Mouse (Mus musculus) heart, embryonic 14.5 days (tissue): ENCODE results near the gene Gm5483. TPM values are rescaled to one million over a fixed set of nuclear protein-coding genes. Genes with fewer than 3 reads are reported as not detected.
"Not testable (repeated sequence)": the region's sequence is repeated elsewhere in the genome, so short reads cannot be mapped to it uniquely, and the experiment has no call there.

ENCODE experiments used
- ATAC-seq: fragments of 200-750 bp; cut with Nextera tagmentation; 2 replicates; pipeline ENCODE4 v1.8.0; 2017; ENCODE audit warnings: low read depth, moderate TSS enrichment; ENCODE audit not compliant: insufficient number of reproducible peaks, insufficient read depth, low FRiP score
- H3K27ac ChIP-seq, 2 experiments: fragments of 200-500 bp in 1 of 2; fragments of 300-500 bp in 1 of 2; sonication (generic) in 1 of 2; replicated peaks in 1 of 2; 2 replicates each; pipeline ENCODE4 v1.5.1; 2012 to 2014; ENCODE audit warnings: low read depth in 2 of 2, low read length in 2 of 2, control low read depth in 1 of 2, mild to moderate bottlenecking in 1 of 2, mixed read lengths in 1 of 2; ENCODE audit not compliant: control insufficient read depth in 1 of 2, insufficient read depth in 1 of 2
- H3K27me3 ChIP-seq: fragments of 300-500 bp; sonication (generic); 2 replicates; pipeline ENCODE4 v1.6.1; 2014; ENCODE audit warnings: mild to moderate bottlenecking, low read length, control low read depth; ENCODE audit not compliant: control insufficient read depth, insufficient read depth
- H3K36me3 ChIP-seq: fragments of 300-500 bp; sonication (generic); 2 replicates; pipeline ENCODE4 v1.6.1; 2014; ENCODE audit warnings: mild to moderate bottlenecking, control low read depth, low read length, mixed read lengths; ENCODE audit not compliant: control insufficient read depth, insufficient read depth
- H3K4me1 ChIP-seq, 2 experiments: fragments of 200-500 bp in 1 of 2; fragments of 300-500 bp in 1 of 2; sonication (generic) in 1 of 2; 2 replicates each; pipeline ENCODE4 v1.6.1; 2012 to 2014; ENCODE audit warnings: low read length in 2 of 2, control low read depth in 1 of 2, mixed read lengths in 1 of 2; ENCODE audit not compliant: control insufficient read depth in 2 of 2, insufficient read depth in 2 of 2
- H3K4me2 ChIP-seq: fragments of 300-500 bp; sonication (generic); 2 replicates; pipeline ENCODE4 v1.6.1; 2014; ENCODE audit warnings: mild to moderate bottlenecking, low read length
- H3K4me3 ChIP-seq, 2 experiments: fragments of 200-500 bp in 1 of 2; fragments of 300-500 bp in 1 of 2; sonication (generic) in 1 of 2; 2 replicates each; pipeline ENCODE4 v1.5.1; 2012 to 2014; ENCODE audit warnings: low read length in 2 of 2, mild to moderate bottlenecking in 2 of 2, control low read depth in 1 of 2, low read depth in 1 of 2, moderate library complexity in 1 of 2; ENCODE audit not compliant: control insufficient read depth in 1 of 2, insufficient read depth in 1 of 2
- H3K9ac ChIP-seq: fragments of 300-500 bp; sonication (generic); 2 replicates; pipeline ENCODE4 v1.6.1; 2014; ENCODE audit warnings: mild to moderate bottlenecking, low read length
- H3K9me3 ChIP-seq: fragments of 300-500 bp; sonication (generic); 2 replicates; pipeline ENCODE4 v1.6.1; 2016; ENCODE audit warnings: low read length, control low read depth; ENCODE audit not compliant: control insufficient read depth
- WGBS: fragments of 180-500 bp; shearing (Covaris S2); extraction: QIAGEN DNeasy Blood & Tissue Kit; methylation state at CpG from one replicate; pipeline ENCODE4 v1.1.7; 2014; 5-methylcytosine and 5-hydroxymethylcytosine counted together
- polyA plus RNA-seq: library from polyadenylated mRNA; unstranded; fragments of >200 nt; fragmentation: Nextera tagmentation; extraction: Ambion mirVana; gene quantifications from 2 replicates; pipeline ENCODE4 v1.2.1, GENCODE M21; 2014

The Gm5483 gene
- 2.0 TPM in 1 of 2 replicates, not detected in the other for polyA plus RNA-seq

DNA sequence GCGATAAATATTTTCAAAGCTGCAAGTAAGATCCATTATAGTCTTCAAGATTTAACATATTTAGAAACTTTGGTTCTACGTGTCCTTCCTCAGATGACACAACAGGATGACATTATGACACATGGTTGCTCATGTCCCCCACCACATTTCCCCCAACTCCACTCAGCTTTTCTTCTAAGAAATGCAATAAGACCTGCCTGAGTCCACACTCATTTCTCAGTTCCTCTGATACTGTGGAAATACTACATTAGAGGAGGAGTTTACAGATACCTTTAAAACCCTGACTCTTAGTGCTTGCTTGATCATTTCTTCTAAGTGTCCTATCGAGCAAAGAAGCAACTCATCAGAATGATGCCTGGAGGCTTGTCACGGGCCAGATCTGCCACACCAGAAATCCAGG, at the start of gene Gm5483:
TSS of gene Gm5483 (plus strand) at position 301 of the 400 bp plus-strand sequence.
- H3K9me3 ChIP-seq, ATAC-seq, H3K9ac ChIP-seq, H3K36me3 ChIP-seq, H3K27me3 ChIP-seq, H3K4me3 ChIP-seq, H3K4me2 ChIP-seq, H3K4me1 ChIP-seq, H3K27ac ChIP-seq: not testable (repeated sequence)
- WGBS, result 77% methylated on average over 4 of the region's 4 CpGs

DNA sequence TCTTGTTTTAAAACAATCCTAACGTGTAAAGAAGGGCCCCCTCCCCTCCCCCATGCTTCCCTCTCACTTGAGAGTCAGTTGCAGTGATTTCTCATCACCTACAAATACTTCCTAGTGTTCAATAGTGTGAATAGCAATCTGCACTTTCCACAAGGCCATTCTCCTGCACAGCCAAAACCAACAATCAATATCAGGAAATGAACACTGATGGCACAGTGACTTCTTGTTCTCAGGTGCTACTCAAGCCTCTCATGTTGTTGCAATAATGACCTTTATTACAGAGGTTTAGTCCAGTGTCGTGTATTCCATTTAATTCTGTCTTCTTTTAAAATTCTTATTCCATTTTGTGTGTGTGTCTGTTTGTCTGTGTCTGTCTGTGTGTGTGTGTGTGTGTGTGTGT, 45.8 kb upstream of the Gm5483 start:
- Histone ChIP-seq H3K9me3 (peaks cover 3% of the 10 kb centered on the region; the same call in 1 of the 2 replicates), H3K4me3 (no peak overlapping the region), H3K36me3 (no peaks in the 10 kb centered on the region), H3K4me2 (no peak overlapping the region), H3K27ac (no peak overlapping the region), H3K4me1 (no peaks in the 10 kb centered on the region), H3K9ac (no peak overlapping the region), H3K27me3 (no peaks in the 10 kb centered on the region)
- no peak for ATAC-seq
- WGBS, result 70% methylated on average over 2 of the region's 2 CpGs

DNA sequence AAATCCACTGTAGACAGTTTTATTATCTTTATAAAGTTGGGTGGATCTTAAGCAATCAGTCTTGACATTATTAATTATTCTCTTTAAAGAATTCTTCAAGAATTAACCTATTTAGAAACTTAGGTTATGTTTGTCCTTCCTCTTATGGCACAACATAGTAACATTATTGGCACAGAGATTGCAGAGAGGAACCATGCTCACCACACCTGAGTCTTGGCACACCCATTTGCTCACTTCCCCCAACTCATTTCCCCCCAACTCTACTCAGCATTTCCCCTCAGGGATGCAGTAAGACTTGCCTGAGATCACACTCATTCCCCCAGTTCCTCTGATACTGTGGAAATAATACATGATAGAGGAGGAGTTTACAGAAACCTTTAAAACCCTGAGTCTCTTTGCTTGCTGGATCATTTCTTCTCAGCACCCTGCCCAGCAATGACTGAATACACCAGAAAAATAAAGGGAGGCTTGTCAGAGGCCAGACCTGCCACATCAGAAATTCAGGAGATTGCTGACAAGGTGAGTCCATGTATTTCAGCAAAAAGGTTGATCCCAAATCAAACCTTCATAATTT, 27.5 kb upstream of the Gm5483 start, which contains the start of gene Stfa2l1:
TSS of gene Stfa2l1 (plus strand) at position 410 of the 574 bp plus-strand sequence.
- no peak within 1 kb of the TSS for H3K4me2 ChIP-seq
- H3K9ac ChIP-seq, result no peak within 1 kb of the TSS
- H3K27ac ChIP-seq, result no peak within 1 kb of the TSS
- H3K36me3 ChIP-seq, result no peaks in the 10 kb centered on the region
- ATAC-seq, result no peak
- H3K27me3 ChIP-seq, result no peaks in the 10 kb centered on the region
- no peaks in the 10 kb centered on the region for H3K4me1 ChIP-seq
- H3K4me3 ChIP-seq, result no peak within 1 kb of the TSS
- H3K9me3 ChIP-seq, result no peaks in the 10 kb centered on the region

DNA sequence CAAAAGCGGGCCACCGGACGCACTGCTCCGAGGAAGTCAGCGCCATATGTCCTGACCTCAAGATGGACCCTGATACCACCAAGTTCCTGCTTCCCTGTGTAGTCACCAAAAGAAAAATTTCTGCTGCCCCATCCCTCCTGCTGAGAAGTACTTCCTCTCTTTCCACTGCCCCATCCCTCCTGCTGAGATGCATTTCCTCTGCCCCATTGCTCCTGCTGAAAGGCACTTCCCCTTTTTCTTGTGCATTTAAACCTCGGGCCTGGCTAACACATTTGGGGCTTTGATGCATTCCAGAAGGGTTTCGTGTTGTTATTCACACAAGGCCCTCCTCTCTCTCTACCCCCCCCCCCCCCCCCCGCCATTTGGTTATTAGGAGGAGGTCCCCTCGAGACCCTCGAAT, 16.2 kb upstream of the Gm5483 start:
- H3K4me2 ChIP-seq, H3K27me3 ChIP-seq, H3K36me3 ChIP-seq, H3K9me3 ChIP-seq, H3K4me1 ChIP-seq, H3K9ac ChIP-seq, H3K4me3 ChIP-seq, H3K27ac ChIP-seq, ATAC-seq: not testable (repeated sequence)
- 82% methylated on average over 9 of the region's 10 CpGs for WGBS

DNA sequence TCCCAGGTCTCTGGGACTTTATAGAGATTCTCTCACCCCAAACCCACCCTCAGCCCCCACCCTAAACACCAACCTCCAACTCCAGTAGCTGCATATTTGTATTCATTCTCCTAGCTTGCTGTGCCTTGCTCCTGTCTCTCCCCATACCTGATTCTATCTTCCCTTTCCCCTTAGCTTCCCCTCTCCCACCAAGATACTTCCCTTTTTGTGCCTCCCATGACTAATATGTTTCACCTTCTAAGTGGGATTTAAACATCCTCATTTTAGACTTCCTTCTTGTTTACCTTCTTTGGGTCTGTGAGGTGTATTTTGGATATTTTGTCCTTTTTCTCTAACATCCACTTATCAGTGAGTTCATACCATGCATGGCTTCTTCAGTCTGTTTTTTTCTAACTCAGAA, 7.9 kb upstream of the Gm5483 start:
- H3K4me3 ChIP-seq, result no peak overlapping the region
- no peak overlapping the region for H3K27ac ChIP-seq
- no peaks in the 10 kb centered on the region for H3K36me3 ChIP-seq
- ATAC-seq, result no peak
- no peak overlapping the region for H3K9ac ChIP-seq
- no peaks in the 10 kb centered on the region for H3K27me3 ChIP-seq
- no peaks in the 10 kb centered on the region for H3K4me1 ChIP-seq
- 0 out of 2 replicates have a peak, but pooled peaks cover 3% of the 10 kb centered on the region for H3K9me3 ChIP-seq
- H3K4me2 ChIP-seq, result no peak overlapping the region

DNA sequence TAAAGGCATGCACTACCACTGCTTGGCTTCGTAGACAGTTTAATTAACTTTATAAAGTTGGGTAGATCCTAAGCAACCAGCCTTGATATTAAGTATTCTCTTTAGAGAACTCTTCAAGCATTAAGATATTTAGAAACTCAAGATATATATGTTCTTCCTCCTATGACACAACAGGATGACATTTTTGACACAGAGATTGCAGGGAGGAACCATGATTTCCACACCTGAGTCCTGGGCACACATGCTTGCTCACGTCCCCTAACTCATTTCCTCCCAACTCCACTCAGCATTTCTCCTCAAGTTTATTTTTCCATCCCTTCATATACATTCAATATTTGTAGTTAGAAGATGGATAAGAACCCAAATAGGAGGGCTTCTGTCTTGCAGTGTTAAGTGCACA, 4.1 kb upstream of the Gm5483 start:
- Histone ChIP-seq H3K9me3 (0 out of 2 replicates have a peak, but pooled peaks cover 1% of the 10 kb centered on the region), H3K27me3 (no peaks in the 10 kb centered on the region), H3K9ac (no peak overlapping the region), H3K36me3 (no peaks in the 10 kb centered on the region), H3K27ac (no peak overlapping the region), H3K4me1 (no peaks in the 10 kb centered on the region), H3K4me2 (no peak overlapping the region), H3K4me3 (no peak overlapping the region)
- no peak for ATAC-seq
- 77% methylated on average over 2 of the region's 2 CpGs for WGBS

DNA sequence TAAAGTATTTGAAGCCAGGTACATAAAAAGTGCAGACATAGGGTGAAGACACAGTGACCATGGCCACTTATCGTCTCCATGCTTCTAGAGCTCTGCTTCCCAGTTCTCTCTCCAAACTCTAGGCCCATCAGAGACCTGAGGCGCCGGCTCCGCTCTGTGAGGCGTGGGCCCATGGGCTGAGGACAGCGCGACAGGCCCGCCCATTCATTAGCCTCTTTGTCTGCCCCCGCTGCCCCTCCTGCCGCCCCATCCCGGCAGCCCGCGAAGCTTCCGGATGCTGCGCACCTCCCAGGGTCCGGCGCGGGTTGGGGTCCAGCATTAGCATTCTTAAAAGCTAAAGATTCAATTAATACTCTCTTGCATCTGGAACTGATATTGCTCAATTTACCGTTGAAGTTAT, 15.2 kb downstream of the Gm5483 start:
- H3K36me3 ChIP-seq, result no peaks in the 10 kb centered on the region
- WGBS, result 48% methylated on average over 19 of the region's 19 CpGs
- no peaks in the 10 kb centered on the region for H3K9me3 ChIP-seq
- H3K4me1 ChIP-seq, result no peaks in the 10 kb centered on the region
- H3K27ac ChIP-seq, result no peak overlapping the region
- no peak overlapping the region for H3K4me3 ChIP-seq
- no peak for ATAC-seq
- H3K4me2 ChIP-seq, result no peak overlapping the region
- no peaks in the 10 kb centered on the region for H3K27me3 ChIP-seq
- no peak overlapping the region for H3K9ac ChIP-seq

DNA sequence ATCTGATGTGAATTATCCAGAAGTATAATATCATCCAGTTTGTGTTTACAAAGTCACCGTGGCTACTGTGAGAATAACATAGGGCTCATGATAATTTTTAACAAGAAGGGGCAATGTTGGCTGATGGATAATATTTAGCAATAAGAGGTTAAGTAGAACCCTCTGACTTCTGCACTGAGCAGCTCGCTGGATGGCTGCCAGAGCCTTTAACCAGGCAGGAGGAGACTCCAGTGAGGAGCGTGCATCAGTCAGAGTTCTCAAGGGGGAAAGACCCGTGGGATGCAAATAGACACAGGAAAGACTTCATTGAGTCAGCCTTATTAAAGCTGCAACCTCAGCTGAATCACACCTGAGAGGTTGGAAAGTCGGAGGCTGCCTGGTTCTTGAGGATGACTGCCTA, 19.8 kb downstream of the Gm5483 start:
- no peaks in the 10 kb centered on the region for H3K36me3 ChIP-seq
- no peak overlapping the region for H3K9ac ChIP-seq
- WGBS, result 62% methylated on average over 5 of the region's 5 CpGs
- H3K4me2 ChIP-seq, result no peak overlapping the region
- no peaks in the 10 kb centered on the region for H3K4me1 ChIP-seq
- no peaks in the 10 kb centered on the region for H3K9me3 ChIP-seq
- H3K27me3 ChIP-seq, result no peaks in the 10 kb centered on the region
- ATAC-seq, result no peak
- H3K4me3 ChIP-seq, result no peak overlapping the region
- no peak overlapping the region for H3K27ac ChIP-seq
